Mouse (Mus musculus): ENCODE data around the gene Scmh1. TPM values are rescaled to one million over a fixed set of nuclear protein-coding genes. Genes with fewer than 3 reads are reported as not detected.

Scmh1 gene
- polyA plus RNA-seq, 2 experiments = 42.6 to 57.4 TPM

DNA sequence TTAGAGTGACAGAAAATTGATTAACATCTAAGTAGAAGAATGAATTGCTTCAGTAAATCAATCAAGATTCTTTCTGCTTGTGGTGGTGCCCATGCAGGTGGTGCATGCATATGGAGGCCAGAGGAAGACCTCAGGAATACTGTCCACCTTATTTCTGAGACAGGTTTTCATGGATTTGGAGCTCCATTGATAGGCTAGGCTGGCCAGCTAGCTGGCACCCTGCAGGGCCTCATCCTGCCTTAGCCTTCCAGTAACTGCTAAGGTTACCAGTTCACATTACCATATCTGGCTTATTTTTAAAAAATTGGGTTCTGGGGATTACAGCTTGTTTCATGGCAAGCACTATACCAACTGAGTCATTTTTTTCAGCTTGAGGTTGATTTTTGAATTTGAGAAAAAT, 15.1 kb downstream of the Scmh1 start:
- Histone ChIP-seq H3K36me3 (ENCODE audit: control insufficient read depth, insufficient read depth, low read length) (no peaks in the 10 kb centered on the region), H3K27me3 (ENCODE audit: control insufficient read depth, insufficient read depth, low read length) (no peaks in the 10 kb centered on the region), H3K9me3 (ENCODE audit: control insufficient read depth, low read length) (no peaks in the 10 kb centered on the region), H3K9ac (ENCODE audit: low read depth, low read length, severe bottlenecking) (no peak overlapping the region), H3K4me1 (ENCODE audit: control insufficient read depth, insufficient read depth, low read length) (peaks cover 10% of the 10 kb centered on the region; the same call in 1 of the 2 replicates), H3K4me3 (replicated peaks; ENCODE audit: low read length) (no peak overlapping the region), H3K27ac (replicated peaks; ENCODE audit: low read depth, low read length) (no peak overlapping the region), H3K4me2 (replicated peaks; ENCODE audit: low read depth, low read length, severe bottlenecking) (no peak overlapping the region)
- ATAC-seq (ENCODE audit: low FRiP score, low read depth) = no peak
- no peak for TF ChIP-seq POLR2A (IDR thresholded peaks at IDR 0.05; ENCODE audit: borderline replicate concordance, extremely low read depth, insufficient read depth, insufficient read length)
- no peak for DNase-seq (ENCODE audit: low spot score)

DNA sequence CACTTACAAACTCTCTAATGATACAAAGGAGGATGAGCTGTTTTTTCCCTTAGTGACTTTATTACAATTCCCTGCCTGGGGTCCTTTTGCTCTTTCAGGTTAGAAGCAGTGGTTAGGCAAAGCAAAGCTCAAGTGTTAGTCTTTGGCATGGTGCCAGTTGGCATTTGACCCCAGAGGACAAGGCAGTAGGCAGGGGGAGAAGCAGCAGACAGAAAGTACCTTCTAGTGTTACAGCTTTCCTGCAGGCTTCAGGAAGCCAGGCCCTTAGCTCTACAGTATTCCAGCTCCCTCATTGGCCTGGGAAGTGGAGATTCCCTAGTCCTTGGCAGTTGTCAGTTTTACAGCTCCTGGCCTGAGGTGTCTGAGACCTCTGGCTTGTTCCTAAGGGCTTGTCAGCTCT, 15.6 kb downstream of the Scmh1 start:
- H3K4me1 ChIP-seq (ENCODE audit: control insufficient read depth, insufficient read depth, low read length) = peaks cover 10% of the 10 kb centered on the region; the same call in 1 of the 2 replicates
- no peaks in the 10 kb centered on the region for H3K27me3 ChIP-seq (ENCODE audit: control insufficient read depth, insufficient read depth, low read length)
- H3K36me3 ChIP-seq (ENCODE audit: control insufficient read depth, insufficient read depth, low read length) = no peaks in the 10 kb centered on the region
- DNase-seq (ENCODE audit: low spot score) = no peak
- ATAC-seq (ENCODE audit: low FRiP score, low read depth) = no peak; the same call in 1 of the 2 replicates
- no peak overlapping the region for H3K4me2 ChIP-seq (replicated peaks; ENCODE audit: low read depth, low read length, severe bottlenecking)
- no peak overlapping the region for H3K27ac ChIP-seq (replicated peaks; ENCODE audit: low read depth, low read length)
- no peaks in the 10 kb centered on the region for H3K9me3 ChIP-seq (ENCODE audit: control insufficient read depth, low read length)
- H3K4me3 ChIP-seq (replicated peaks; ENCODE audit: low read length) = no peak overlapping the region
- H3K9ac ChIP-seq (ENCODE audit: low read depth, low read length, severe bottlenecking) = no peak overlapping the region
- no peak for TF ChIP-seq POLR2A (IDR thresholded peaks at IDR 0.05; ENCODE audit: borderline replicate concordance, extremely low read depth, insufficient read depth, insufficient read length)

DNA sequence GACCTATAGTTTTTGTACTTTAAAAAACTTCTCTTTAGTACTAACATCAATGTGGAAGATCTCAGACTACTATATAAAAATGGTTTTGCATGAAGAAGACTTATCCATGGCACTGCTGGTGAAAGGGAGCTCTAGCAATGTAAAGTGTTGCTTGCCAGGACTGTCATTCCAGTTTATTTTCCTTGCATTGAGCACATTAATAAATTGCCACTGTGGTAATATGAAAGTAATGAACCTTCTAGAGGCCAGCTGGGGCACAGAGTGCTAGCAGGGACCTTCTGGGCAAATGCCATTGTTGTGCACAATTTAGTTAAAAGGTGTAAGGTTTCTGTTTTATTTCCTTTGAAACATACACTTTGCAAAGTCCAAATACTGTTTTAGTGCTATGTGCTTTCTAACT, 25.5 kb downstream of the Scmh1 start:
- Histone ChIP-seq H3K36me3 (ENCODE audit: control insufficient read depth, insufficient read depth, low read length) (no peaks in the 10 kb centered on the region), H3K9me3 (ENCODE audit: control insufficient read depth, low read length) (no peaks in the 10 kb centered on the region), H3K9ac (ENCODE audit: low read depth, low read length, severe bottlenecking) (no peak overlapping the region), H3K4me1 (ENCODE audit: control insufficient read depth, insufficient read depth, low read length) (no peaks in the 10 kb centered on the region), H3K4me2 (replicated peaks; ENCODE audit: low read depth, low read length, severe bottlenecking) (no peak overlapping the region), H3K27ac (replicated peaks; ENCODE audit: low read depth, low read length) (no peak overlapping the region), H3K27me3 (ENCODE audit: control insufficient read depth, insufficient read depth, low read length) (no peaks in the 10 kb centered on the region), H3K4me3 (replicated peaks; ENCODE audit: low read length) (no peak overlapping the region)
- ATAC-seq (ENCODE audit: low FRiP score, low read depth) (no peak), DNase-seq (ENCODE audit: low spot score) (no peak)
- TF ChIP-seq POLR2A (IDR thresholded peaks at IDR 0.05; ENCODE audit: borderline replicate concordance, extremely low read depth, insufficient read depth, insufficient read length) = no peak

DNA sequence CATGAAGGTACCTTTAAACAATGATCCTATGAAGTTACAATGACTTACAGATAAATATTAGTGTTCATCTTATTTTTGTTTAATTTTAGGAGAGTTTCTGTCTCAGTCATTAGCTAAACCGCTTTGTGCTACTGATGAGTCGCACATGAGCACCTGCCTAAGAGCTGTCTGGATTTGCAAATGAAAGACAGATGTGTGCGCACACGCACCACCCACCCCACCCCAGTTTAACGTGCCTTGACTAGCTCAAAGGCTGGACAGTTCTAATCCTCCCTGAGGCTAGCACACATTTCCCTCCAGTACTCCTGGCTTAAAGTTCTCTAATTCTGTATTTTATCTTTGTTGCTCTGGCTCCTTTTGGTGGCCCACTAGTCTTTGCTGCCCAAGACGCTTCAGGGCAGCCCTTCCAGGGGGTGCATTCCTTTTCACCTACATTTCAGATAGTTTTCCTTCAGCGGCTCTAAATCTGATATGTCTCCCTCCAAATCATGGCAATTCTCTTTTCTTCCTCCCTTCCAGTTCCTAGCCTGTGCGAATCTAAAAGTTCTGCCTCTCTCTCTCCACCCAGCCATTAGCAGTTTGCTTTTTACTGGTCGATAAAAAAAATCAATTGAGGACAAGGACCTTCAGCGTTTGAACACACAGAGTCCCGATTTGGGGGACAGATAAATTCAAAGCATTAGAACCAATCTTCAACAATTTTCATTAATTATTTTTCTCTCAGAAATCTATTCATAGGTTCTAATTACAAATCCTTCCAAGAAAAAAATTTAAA, 27.7 kb downstream of the Scmh1 start:
- WGBS = 42% methylated on average over 11 of the region's 11 CpGs
- Histone ChIP-seq H3K4me3 (replicated peaks; ENCODE audit: low read length) (no peak overlapping the region), H3K9ac (ENCODE audit: low read depth, low read length, severe bottlenecking) (no peak overlapping the region), H3K27ac (replicated peaks; ENCODE audit: low read depth, low read length) (no peak overlapping the region), H3K27me3 (ENCODE audit: control insufficient read depth, insufficient read depth, low read length) (no peaks in the 10 kb centered on the region), H3K4me1 (ENCODE audit: control insufficient read depth, insufficient read depth, low read length) (no peaks in the 10 kb centered on the region), H3K36me3 (ENCODE audit: control insufficient read depth, insufficient read depth, low read length) (no peaks in the 10 kb centered on the region), H3K4me2 (replicated peaks; ENCODE audit: low read depth, low read length, severe bottlenecking) (no peak overlapping the region), H3K9me3 (ENCODE audit: control insufficient read depth, low read length) (no peaks in the 10 kb centered on the region)
- DNase-seq (ENCODE audit: low spot score) (no peak), ATAC-seq (ENCODE audit: low FRiP score, low read depth) (no peak)
- no peak for TF ChIP-seq POLR2A (IDR thresholded peaks at IDR 0.05; ENCODE audit: borderline replicate concordance, extremely low read depth, insufficient read depth, insufficient read length)

DNA sequence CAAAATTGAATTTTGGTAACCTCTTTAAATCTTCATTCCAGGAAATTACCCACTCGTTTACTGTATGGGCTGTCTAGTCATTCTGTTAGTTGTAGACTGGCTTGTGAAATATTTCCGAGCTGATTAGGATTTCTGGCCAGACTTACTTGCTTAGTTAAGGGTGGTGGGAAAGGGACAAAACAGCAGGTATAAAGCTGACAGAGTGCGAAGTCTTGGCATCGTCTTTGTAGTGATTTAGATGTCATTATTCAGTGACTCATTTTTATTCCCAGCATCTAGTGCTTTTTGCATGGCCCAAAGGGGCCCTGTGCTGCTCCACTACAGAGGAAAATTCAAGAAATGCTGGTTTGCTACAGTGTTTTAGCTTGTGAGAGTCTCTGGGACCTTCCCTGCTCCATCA, 56.7 kb downstream of the Scmh1 start:
- Histone ChIP-seq H3K36me3 (ENCODE audit: control insufficient read depth, insufficient read depth, low read length) (peaks cover 4% of the 10 kb centered on the region; the same call in 1 of the 2 replicates), H3K27ac (replicated peaks; ENCODE audit: low read depth, low read length) (no peak overlapping the region), H3K27me3 (ENCODE audit: control insufficient read depth, insufficient read depth, low read length) (no peaks in the 10 kb centered on the region), H3K4me2 (replicated peaks; ENCODE audit: low read depth, low read length, severe bottlenecking) (no peak overlapping the region), H3K9ac (ENCODE audit: low read depth, low read length, severe bottlenecking) (no peak overlapping the region), H3K4me1 (ENCODE audit: control insufficient read depth, insufficient read depth, low read length) (no peaks in the 10 kb centered on the region), H3K4me3 (replicated peaks; ENCODE audit: low read length) (no peak overlapping the region), H3K9me3 (ENCODE audit: control insufficient read depth, low read length) (no peaks in the 10 kb centered on the region)
- TF ChIP-seq POLR2A (IDR thresholded peaks at IDR 0.05; ENCODE audit: borderline replicate concordance, extremely low read depth, insufficient read depth, insufficient read length) = no peak
- ATAC-seq (ENCODE audit: low FRiP score, low read depth) = no peak
- no peak for DNase-seq (ENCODE audit: low spot score)
- WGBS = 74% methylated on average over 4 of the region's 4 CpGs
